In genomic region chr1:87755641-87756470, GRCm38 (mm10) we compare ENCODE assay signal across 8 mouse cellular contexts. TPM values are rescaled to one million over a fixed set of nuclear protein-coding genes. Genes with fewer than 3 reads are reported as not detected.
DNase-seq lines count a peak whose midpoint lies in the region; ATAC-seq and TF ChIP-seq lines count a peak whose summit lies in the region.

Atg16l1 (plus strand) TSS chr1:87755870.

- DNase-seq in gastrocnemius, adult 8-10 months (ENCODE audit: low spot score in 2 of 2), result peak; percentile 87 to 89
- DNase-seq in hindlimb bud, embryonic 11.5 days (ENCODE audit: extremely low spot score, low read depth, low spot score), result peak; percentile 74
- peak; percentile 88 to 94 for DNase-seq in left cerebral cortex, adult 8-10 months (ENCODE audit: low spot score in 2 of 2)
- DNase-seq in right cerebral cortex, postnatal 10 days (ENCODE audit: low spot score in 2 of 2), result peak; percentile 97
- DNase-seq in urinary bladder, postnatal 25 days (ENCODE audit: low spot score), result peak; percentile 86

- H3K36me3 ChIP-seq in megakaryocyte, embryonic 14.5 days (replicated peaks; ENCODE audit: low read length), result peaks cover 31% of the 10 kb centered on the region

- H3K9me3 ChIP-seq in megakaryocyte, embryonic 14.5 days, result no peaks in the 10 kb centered on the region

- H3K4me1 ChIP-seq in cortical plate, adult 2 months (ENCODE audit: control insufficient read depth, insufficient read depth, low read length), result peaks cover 3% of the 10 kb centered on the region; the same call in 1 of the 2 replicates
- H3K4me1 ChIP-seq in megakaryocyte, embryonic 14.5 days, result peaks cover 50% of the 10 kb centered on the region

- no peaks in the 10 kb centered on the region for H3K27me3 ChIP-seq in megakaryocyte, embryonic 14.5 days (replicated peaks)

- H3K4me3 ChIP-seq in cortical plate, adult 2 months (ENCODE audit: insufficient read depth, low read length), result peak within 1 kb of the TSS; percentile 95
- H3K4me3 ChIP-seq in megakaryocyte, embryonic 14.5 days (replicated peaks), result peak within 1 kb of the TSS; percentile 96

- peak; percentile 62 for TF ChIP-seq POLR2A in cortical plate, adult 2 months (IDR thresholded peaks at IDR 0.05; ENCODE audit: extremely low read depth, insufficient read depth, low read length)

- TF ChIP-seq CTCF in cortical plate, adult 2 months (IDR thresholded peaks at IDR 0.05; ENCODE audit: extremely low read depth, insufficient read depth, low read length), result peak; percentile 61

- peak within 1 kb of the TSS; percentile 94 for H3K27ac ChIP-seq in cortical plate, adult 2 months (ENCODE audit: insufficient read depth, low read length)

- ATAC-seq in activated CD4-positive, CD25-positive, alpha-beta regulatory T cell, adult 4 months, result peak; percentile 99

RNA-seq across cellular contexts. Expression of gene Atg16l1, which starts in this region (rescaled TPM):
- 10 to 100 TPM; 14.7 to 18.7 TPM for polyA plus RNA-seq in activated CD4-positive, CD25-positive, alpha-beta regulatory T cell, adult 4 months (2017; shearing (Covaris generic))
- 76.2 and 79.2 TPM in 2 replicates for polyA plus RNA-seq in cortical plate, adult 2 months (2012; rRNA removed)
- 10 to 100 TPM; 14.4 to 18.5 (median 16.4) TPM for total RNA-seq in gastrocnemius, adult 8-10 months (2022)
- total RNA-seq in left cerebral cortex, adult 8-10 months (2022), result 10 to 100 TPM; 61.4 to 72.4 (median 68.5) TPM
- polyA plus RNA-seq in megakaryocyte, embryonic 14.5 days (2012; ENCODE audit: insufficient read depth, low replicate concordance), result 5.5 TPM in 1 of 2 replicates, not detected in the other

Comparison
In these comparisons a context has a peak if more than half of its experiments do, and no peak if none do; other contexts are left out.
1. Peak in every context shown above with its lines: DNase-seq, ATAC-seq, H3K4me3 ChIP-seq and H3K27ac ChIP-seq.